Mouse (Mus musculus) heart, postnatal 25 days (tissue): ENCODE results near the gene Slc29a1. TPM values are rescaled to one million over a fixed set of nuclear protein-coding genes. Genes with fewer than 3 reads are reported as not detected.

Experiments used
- DNase-seq: peaks from one replicate; pipeline ENCODE4 v3.0.0; 2022; ENCODE audit warnings: low spot score
- intact Hi-C: fragments of 180-260 bp; cut with DNase I; formaldehyde crosslinking; loops from one replicate; pipeline ENCODE4 v1.15.1; 2025
- total RNA-seq, 2 experiments: library from RNA; stranded (reverse); gene quantifications; 2 replicates each; pipeline ENCODE4 v1.2.3; 2021

Slc29a1 gene
- total RNA-seq, 2 experiments from 2014 or later, result 77.9 to 78.4 TPM

DNA sequence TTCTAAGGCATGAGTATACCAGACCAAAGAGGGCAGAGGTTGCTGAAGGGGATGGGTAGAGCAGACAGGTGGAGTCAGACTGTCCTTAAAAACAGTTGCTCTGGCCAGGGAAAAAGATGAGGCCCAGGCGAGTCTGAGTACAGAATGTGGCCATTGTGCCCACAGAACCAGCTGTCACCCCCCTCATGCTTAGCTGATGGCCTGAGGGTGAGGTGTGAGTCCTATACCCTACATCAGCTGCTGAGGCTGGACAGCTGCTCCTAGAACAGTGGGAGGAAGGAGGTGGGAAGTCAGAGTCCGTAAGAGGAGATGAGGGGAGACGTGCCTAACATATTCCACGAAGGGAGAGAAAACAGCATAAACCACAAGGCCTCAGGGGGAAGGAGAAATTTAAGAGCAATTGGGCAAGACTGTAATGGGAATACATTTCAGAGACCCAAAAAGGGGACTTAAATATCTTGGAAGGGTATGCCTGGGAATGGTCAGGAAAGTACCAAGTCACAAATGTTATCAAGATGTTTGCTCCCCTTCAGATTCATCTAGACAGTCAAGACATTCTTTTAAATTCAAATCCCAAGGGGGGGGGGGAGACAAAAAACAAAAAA lies 16.7 kb upstream of the Slc29a1 start:
- intact Hi-C loops, result no loop called here
- DNase-seq, result no peak

- DNase-seq, result no peak
- intact Hi-C loops, result no loop called here
Observed at GRCm38 (mm10) chr17:45612921-45613320, 13.5 kb upstream of the Slc29a1 start.

DNA sequence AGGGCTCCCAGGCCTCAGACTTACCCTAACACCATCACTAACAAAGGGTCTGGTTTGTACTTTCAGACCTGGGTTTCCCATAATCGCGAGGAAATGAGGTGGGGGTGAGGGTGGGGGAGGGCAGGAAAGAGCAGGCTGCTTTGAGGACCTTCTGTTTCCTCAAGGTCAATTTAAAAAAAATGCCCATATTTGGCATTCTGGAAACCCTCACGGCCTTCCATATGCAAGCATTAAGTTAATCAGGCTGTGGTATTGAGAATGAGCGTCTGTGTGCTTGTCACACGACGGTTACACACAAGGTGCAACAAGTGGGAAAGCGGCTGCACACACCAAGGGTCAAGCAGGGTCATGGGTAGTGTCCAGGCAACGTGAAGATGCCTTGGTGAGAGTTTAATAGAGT lies 12.6 kb upstream of the Slc29a1 start:
- no peak for DNase-seq
- intact Hi-C loops, result no loop called here

DNA sequence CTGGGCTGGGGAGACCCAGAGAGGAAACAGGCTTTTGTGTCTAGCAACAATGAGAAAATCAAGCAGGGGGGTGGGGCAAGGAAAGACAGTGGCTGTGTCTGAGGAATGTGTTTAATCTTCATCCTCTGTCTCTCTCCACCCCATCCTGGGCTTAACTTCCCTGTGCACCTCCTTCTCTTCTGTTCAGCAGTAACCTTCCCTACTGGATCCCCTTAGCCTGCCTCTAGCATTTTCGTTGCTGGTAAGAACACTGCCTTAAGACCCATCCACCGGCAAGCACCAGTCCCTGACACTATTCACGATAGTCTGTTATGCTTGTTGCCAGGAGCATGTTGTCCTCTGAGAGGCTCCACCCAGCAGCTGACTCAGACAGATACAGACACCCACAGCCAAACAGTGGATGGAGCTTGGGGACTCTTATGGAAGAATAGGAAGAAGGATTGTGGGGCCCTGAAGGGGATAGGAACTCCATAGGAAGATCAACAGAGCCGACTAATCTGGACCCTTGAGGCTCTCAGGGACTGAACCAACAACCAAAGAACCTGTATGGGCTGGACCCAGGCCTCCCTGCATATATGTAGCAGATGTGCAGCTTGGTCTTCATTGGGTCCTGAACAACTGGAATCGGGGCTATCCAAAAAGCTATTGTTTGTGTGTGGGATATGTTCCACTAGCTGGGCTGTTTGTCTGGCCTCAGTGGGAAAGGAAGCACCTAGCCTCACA lies 10.9 kb upstream of the Slc29a1 start:
- intact Hi-C loops, result no loop called here
- peak; percentile 54 for DNase-seq

- DNase-seq, result no peak
- intact Hi-C loops, result no loop called here
Observed at GRCm38 (mm10) chr17:45608396-45608795, 9.0 kb upstream of the Slc29a1 start.

DNA sequence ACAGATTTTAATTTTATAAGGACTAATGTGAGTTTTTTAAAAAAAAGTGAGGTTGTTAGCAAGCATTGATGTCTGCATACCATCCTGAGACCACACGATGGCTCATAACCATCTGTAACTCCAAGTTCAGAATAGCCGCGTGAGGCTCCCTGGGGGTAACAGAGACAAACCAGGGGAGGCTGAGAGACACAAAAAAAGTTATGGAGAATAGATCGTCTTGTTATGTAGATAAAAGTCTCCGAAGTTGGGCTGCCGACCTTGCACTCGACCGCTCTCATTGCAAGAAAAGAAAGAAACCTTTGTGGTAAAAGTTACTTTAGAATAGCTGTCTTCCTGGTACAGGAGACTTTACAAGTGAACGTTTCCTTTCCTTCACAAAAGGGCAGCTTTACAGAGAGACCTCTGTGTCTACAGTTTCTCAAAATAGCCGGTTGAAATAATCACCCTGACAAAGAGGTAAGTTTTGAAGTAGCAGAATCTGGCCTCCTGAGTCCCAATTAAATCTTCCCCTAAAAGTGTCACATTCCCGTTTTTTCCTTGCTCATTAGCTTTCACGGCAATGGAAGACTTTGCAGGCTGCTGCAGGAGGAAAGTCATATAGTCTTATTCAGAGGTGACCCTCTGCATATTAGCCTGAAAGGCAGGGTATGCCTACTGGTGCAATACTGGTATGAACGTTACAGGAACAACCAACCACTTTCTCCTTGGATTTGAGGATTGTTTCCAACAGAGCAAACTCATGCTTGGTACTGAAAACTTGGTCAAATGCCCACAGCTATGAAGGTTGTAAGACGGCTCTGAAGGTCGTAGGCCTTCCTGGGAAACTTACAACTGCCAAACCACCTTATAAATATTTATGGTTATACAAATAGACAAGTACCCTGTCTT lies 7.8 kb upstream of the Slc29a1 start:
- intact Hi-C loops, result no loop called here
- DNase-seq, result no peak

DNA sequence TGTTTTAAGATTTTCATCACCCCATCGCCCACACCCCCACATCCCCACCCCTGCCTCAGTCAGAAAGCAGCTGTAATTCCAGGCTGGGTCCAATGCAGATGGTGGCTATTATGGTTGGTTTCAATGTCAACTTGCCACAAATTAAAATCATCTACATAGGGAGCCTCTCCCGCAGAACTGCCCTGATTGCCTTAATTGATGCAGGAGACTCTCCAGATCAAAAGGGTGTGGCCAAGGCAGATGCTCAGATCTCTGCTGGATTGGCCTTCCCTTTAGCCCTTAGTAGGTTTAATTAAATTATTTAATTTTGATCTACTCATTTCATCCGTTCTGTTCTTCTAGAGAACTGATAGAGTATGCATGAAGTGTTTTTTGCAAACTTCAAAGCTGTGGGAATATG lies 3.6 kb upstream of the Slc29a1 start:
- intact Hi-C loops, result no loop called here
- DNase-seq, result no peak

DNA sequence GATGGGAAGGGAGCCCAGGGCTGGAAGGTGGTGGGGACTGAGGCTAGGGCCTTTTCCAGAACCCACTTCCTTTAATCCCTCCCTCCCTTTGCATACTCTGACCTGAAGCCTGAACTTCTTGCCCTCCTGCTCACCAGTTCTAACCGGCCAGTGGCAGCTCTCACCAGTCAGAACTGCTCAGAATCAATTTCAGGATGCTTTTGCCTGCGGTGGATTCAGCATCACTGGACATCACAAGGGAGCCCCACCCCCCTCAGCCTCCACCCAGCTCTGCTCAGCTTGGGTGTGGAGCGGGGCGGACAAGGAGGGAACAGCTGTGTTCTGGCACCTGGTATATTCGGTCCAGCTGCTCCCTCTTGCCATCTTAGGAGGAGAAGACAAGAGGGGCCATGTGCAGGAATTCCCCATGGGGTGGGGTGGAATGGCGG lies 2.5 kb upstream of the Slc29a1 start, which contains the start of gene Mymx:
Gene Mymx (minus strand): TSS at position 226 of the 428 bp plus-strand sequence.
- intact Hi-C loops, result no loop called here
- no peak for DNase-seq

- intact Hi-C loops, result no loop called here
- DNase-seq, result no peak
Observed at GRCm38 (mm10) chr17:45601325-45601724, 1.9 kb upstream of the Slc29a1 start.

- no peak for DNase-seq
Observed at GRCm38 (mm10) chr17:45600267-45600666, 861 bp upstream of the Slc29a1 start.

GRCm38 (mm10) chr17:45598891-45599290 lies 515 bp downstream of the Slc29a1 start:
- DNase-seq, result no peak
- intact Hi-C loops, result loop anchor here (2.0 kb wide), 1 partner anchor 28 kb away; no protein-coding TSS in a partner anchor

More at GRCm38 (mm10) chr17:45600267-45600666, 861 bp upstream of the Slc29a1 start:
- intact Hi-C loops, result no loop called here

- intact Hi-C loops, result loop anchor here (2.0 kb wide), 1 partner anchor 28 kb away; no protein-coding TSS in a partner anchor
- DNase-seq, result no peak
Observed at GRCm38 (mm10) chr17:45598376-45598775, 1.0 kb downstream of the Slc29a1 start.

- intact Hi-C loops, result loop anchor here (2.0 kb wide), 2 partner anchors 15 to 29 kb away; no protein-coding TSS in a partner anchor
- DNase-seq, result no peak
Observed at GRCm38 (mm10) chr17:45597787-45598186, 1.6 kb downstream of the Slc29a1 start.

- DNase-seq, result peak; percentile 74
- intact Hi-C loops, result loop anchor here (2.0 kb wide), 1 partner anchor 14 kb away; no protein-coding TSS in a partner anchor
Observed at GRCm38 (mm10) chr17:45596631-45597396, 2.6 kb downstream of the Slc29a1 start.

GRCm38 (mm10) chr17:45595736-45596390 lies 3.5 kb downstream of the Slc29a1 start:
- intact Hi-C loops, result loop anchor here (2.0 kb wide), 1 partner anchor 13 kb away; no protein-coding TSS in a partner anchor
- no peak for DNase-seq

DNA sequence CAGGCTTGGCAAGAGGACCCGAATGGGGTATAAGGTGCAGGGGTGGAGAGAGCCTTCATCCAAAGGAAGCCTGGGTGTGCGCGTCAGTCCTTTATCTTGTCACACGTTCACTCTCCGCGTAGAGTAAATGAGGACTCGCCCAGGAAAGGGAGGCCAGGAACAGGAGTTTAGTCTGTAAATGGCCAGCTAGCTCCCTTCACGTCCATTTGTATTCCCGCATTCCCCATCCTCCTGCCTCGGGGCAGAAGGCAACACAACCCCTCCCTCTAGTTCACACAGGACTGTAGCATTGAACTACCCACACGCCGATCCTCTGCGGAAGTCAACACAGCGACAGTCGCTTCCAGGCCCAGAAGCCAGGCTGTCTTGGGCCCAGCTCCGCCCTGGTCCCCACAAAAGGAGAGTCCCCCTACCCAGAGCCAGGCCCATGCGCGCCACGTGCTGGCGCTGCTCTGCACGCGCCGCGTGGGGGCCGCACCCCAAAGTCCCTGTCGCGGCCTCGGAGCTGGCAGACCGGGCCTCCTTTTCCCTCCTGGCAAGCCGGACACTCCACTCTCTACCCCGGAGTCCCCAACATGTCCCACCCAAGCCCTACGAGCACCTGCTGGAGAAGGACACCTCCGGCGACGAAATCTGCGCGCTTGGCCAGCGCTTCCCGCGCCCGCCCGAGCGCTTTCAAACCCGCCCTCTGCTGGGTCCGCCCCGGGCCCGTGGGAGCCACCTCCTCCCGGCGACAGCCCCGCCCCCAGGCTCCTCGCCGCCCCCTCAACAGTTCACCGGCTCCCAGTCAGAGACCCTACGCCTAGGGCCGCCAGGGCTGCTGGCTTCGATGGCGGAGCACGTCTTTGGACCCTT lies 4.3 kb downstream of the Slc29a1 start:
- DNase-seq, result peak; percentile 77
- intact Hi-C loops, result no loop called here

DNA sequence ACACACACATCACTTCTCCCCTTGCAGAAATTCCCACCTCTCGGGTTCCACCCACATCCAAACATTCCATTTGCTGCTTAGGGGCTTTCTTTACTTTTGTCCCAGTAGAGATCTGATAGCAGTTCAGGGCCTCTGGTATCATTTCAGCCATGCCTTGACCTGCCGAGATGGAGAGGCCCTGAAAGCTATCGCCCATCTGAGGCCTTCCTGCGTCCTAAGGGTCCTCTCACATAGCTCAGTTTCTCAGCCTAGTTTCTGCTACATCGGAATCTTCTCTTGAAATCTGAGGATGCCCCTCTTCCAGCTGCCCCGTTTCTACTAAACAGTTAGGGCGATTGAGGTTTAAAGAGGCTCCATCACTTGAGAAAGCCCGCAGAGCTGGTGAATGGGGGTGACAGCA lies 5.2 kb downstream of the Slc29a1 start:
- DNase-seq, result no peak

DNA sequence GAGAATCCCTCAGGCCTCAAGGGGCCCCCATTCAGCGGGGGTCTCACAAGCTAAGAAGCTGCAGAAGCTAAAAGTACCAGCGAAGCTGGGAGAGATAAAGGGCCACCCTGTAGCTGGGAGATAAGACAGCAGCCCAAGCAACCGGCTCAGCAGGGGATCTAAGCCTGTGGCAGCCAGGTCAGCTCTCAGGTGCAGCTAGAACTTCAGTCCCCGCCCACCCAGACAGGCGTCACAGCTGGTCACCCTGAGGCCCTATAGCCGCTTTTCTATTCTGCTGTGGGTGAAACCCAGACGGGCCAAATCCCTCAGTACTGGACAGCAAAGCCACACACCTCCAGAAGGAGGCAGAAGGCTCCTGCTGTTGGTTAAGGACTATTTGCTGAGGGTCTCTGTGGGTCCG lies 5.9 kb downstream of the Slc29a1 start:
- no peak for DNase-seq
- intact Hi-C loops, result no loop called here

More for the DNA sequence above, 5.2 kb downstream of the Slc29a1 start:
- intact Hi-C loops, result no loop called here
